Mouse (Mus musculus) heart, postnatal 36 days (tissue): Measurements from ENCODE around the gene Tmtc4. TPM values are rescaled to one million over a fixed set of nuclear protein-coding genes. Genes with fewer than 3 reads are reported as not detected.
A peak's percentile ranks its signal among the peaks of the same experiment; 100 is the strongest.

ENCODE experiments used
- DNase-seq, 2 experiments: peaks; one replicate each; pipeline ENCODE4 v3.0.0; 2021 to 2022
- intact Hi-C: fragments of 180-260 bp; cut with DNase I; formaldehyde crosslinking; loops from one replicate; pipeline ENCODE4 v1.15.1; 2025
- total RNA-seq, 2 experiments: library from RNA; stranded (reverse); gene quantifications; 2 replicates each; pipeline ENCODE4 v1.2.3; 2021

Tmtc4 gene
- total RNA-seq, 2 experiments from 2014 or later, result 11.2 to 13.0 TPM

DNA sequence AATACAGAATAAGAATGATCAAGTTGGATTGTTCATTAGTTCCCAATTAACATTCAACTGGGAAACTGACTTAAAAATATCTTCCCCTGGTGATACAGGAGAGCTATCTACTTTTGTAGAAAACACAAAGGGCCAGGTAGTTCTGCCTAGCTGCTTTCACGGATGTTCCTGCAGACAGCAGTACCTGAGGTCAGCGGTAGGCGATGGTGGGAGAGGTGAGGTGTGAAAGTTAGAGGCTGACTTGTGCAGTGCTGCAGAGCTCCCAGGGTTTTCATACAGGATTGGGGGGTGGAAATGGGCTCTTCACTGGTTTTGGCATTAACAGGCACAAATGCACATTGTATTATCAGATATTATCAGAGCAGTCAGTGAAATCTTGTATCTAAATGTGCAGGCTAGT, 106.0 kb downstream of the Tmtc4 start:
- intact Hi-C loops, result loop anchor here (2.0 to 10.0 kb wide), 3 partner anchors 385 to 813 kb away; partner anchors contain the start of gene Gm10837
- no peak for DNase-seq

DNA sequence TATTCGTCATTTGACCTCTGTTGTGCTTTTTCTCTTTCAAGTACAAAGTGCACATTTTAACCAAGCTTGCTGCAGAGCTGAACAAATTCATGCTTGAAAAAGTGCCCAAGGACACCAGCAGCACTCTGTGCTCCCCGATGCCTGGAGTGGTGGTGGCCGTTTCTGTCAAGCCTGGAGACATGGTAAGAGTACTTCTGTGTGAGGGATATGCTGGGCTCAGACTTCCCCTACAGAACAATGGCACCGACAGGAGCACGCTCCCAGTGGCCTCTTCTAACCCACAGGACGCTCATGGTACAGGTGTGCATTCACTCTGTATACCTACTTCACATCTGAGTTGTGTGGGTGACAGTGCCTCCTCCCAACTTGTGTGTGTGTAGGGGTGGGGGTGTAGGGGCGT, 107.1 kb downstream of the Tmtc4 start:
- DNase-seq, result no peak
- intact Hi-C loops, result loop anchor here (1.0 to 10.0 kb wide), 5 partner anchors 367 to 812 kb away; partner anchors contain the start of gene Gm10837

DNA sequence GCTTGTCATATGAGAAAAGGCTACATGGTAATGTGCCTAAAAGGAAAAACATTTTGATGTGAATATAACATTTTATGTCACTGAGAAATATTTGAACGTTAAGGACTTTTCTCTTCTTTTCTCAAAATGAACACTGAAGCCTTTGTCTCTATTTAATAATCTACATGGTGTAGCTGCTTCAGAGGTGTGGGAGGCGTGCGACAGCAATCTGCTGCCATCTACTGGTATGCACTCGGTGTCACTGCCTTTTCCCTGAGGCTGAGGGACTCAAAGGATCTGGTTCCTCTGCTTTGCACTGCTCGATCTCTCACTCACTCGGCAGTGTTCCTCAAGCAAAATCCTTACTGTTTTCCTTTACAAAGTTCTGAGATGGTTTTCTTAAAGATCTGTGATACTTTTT, 107.7 kb downstream of the Tmtc4 start:
- DNase-seq, result peak; percentile 66 to 69
- intact Hi-C loops, result loop anchor here (1.0 to 10.0 kb wide), 5 partner anchors 367 to 811 kb away; partner anchors contain the start of gene Gm10837

DNA sequence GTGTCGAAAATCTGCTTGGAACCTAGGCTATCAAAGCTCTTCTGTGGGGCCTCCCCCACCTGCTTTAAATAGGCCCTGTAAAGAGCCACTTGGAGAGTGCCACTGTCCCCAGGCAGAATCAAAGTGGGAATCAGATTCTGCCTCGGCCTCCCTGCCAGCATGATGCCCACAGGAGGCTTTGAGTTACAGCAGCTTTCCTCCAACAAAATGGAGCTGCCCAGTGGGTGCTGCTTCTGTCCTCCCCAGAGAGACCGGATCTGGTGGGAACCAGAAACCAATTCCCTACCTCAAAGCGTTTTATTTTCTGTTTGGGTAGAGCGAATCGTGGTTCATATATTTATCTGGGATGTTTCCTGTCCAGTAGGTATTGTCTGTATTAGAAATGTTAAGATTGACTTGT, 108.2 kb downstream of the Tmtc4 start:
- intact Hi-C loops, result loop anchor here (1.0 to 10.0 kb wide), 5 partner anchors 366 to 811 kb away; partner anchors contain the start of gene Gm10837
- DNase-seq, result no peak

DNA sequence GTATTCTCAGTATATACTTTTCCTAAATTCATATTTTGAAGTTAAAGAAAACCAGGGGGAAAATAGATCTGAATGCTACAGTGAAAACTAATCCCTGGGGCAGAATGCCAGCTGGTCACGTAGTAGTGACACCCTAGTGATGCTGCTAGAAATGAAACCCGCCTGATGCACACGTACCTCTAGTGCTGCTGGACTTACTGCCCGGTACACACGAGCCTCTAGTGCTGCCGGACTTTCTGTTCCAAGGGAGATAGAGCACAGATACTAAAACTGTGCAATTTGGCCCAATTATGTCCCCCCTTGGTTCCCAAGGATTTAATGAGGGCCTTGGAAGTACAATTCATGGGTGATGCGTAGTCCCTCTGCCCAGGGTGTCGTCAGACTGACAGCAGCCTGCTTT, 108.8 kb downstream of the Tmtc4 start:
- intact Hi-C loops, result loop anchor here (5.0 to 10.0 kb wide), 2 partner anchors 383 to 680 kb away; partner anchors contain the start of gene Gm10837

DNA sequence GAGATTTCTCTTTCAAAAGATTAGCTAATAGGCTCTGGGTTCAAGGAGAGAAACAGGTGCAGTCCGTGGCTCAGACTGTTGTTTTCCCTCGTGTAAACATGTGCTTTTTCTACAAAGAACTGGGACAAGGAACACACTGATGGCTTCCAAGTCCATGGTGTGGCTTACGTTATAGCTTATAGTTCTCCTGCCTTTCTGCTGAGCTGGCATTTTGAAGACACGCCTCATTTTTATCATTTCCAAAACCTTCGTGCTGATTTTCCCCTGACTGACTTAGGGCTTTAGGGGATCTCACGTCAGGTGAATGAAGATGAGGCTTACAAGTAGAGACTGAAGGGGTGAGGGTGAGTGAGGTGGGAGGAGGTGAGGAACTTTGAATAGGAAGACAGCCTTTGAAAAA, 111.2 kb downstream of the Tmtc4 start:
- DNase-seq, result no peak
- intact Hi-C loops, result loop anchor here (10.0 kb wide), 1 partner anchor 678 kb away; no protein-coding TSS in a partner anchor

More for the DNA sequence above, 108.8 kb downstream of the Tmtc4 start:
- no peak for DNase-seq

DNA sequence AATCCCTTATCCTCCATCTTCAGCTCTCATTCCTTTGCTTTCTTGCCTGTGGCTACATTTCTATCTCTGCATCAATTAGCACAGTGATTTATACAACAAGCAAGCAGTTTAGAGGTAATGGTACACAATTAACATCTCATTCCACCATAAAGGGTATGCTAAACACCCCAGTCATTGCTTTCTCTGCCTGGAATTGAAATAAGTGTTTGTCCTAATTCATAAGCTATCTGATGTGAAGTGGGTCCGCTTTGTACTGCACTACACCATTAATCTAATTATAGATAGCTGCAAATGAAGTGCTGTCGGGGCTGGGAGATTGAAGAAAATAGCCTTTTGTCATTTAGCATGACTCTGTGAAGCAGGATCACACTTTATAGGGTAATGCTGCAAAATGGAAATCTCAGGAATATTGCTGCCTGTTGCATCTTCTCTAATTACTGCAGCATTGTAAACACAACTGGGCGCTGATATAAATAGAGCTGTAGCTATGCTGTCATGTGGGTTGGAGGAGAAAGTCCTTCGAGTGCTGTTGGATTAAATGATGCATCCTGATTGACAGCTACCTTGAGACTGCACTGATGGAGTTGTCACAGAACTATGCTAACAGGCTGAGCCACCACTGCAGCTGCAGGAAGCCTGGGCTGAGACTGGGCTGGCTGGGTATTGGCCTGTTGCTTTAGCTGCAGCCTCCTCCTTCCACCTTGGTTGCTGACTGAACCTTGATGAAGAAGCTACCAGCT, 111.8 kb downstream of the Tmtc4 start:
- no peak for DNase-seq
- intact Hi-C loops, result loop anchor here (10.0 kb wide), 1 partner anchor 677 kb away; no protein-coding TSS in a partner anchor

DNA sequence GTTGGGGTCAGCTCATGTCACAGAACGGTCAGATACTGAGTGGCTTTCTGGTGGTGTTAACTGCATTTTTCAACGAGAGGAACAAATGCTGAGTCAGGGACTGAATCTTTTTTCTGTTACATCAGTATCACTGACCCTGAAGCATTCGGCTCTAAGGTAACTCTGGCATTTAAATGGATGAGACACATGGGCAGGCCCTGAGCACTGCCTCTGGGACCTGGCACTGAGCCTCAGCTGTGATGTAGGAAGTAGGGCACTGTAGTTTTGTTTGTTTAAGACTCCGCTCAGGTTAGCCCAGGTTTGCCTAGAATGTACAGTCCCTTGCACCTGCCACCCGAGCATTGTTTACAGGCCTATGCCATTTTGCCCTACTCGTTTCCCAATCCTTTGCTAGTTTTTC, 114.0 kb downstream of the Tmtc4 start:
- no peak for DNase-seq
- intact Hi-C loops, result loop anchor here (10.0 kb wide), 1 partner anchor 675 kb away; no protein-coding TSS in a partner anchor

Other genes with a start within 250 kb of the Tmtc4 start
- gene Ggact, start 70.3 kb downstream of the Tmtc4 start, total RNA-seq, result 10 to 100 TPM; 23.2 to 25.1 TPM